Mouse (Mus musculus) kidney, embryonic 16.5 days (tissue): ENCODE results near the gene Xkr8. TPM values are rescaled to one million over a fixed set of nuclear protein-coding genes. Genes with fewer than 3 reads are reported as not detected.

Experiments used
- ATAC-seq: fragments of 200-750 bp; cut with Nextera tagmentation; 2 replicates; pipeline ENCODE4 v1.8.0; 2017; ENCODE audit warnings: moderate TSS enrichment; ENCODE audit not compliant: low FRiP score, low TSS enrichment
- H3K27ac ChIP-seq: fragments of 300-500 bp; sonication (generic); 2 replicates; pipeline ENCODE4 v1.5.1; 2014; ENCODE audit warnings: low read length
- H3K27me3 ChIP-seq: fragments of 300-500 bp; sonication (generic); 2 replicates; pipeline ENCODE4 v1.6.1; 2014; ENCODE audit warnings: low read length, control low read depth, mixed read lengths; ENCODE audit not compliant: insufficient read depth
- H3K36me3 ChIP-seq: fragments of 300-500 bp; sonication (generic); 2 replicates; pipeline ENCODE4 v1.6.1; 2014; ENCODE audit warnings: low read length, control low read depth, mixed read lengths; ENCODE audit not compliant: insufficient read depth
- H3K4me1 ChIP-seq: fragments of 300-500 bp; sonication (generic); 2 replicates; pipeline ENCODE4 v1.6.1; 2014; ENCODE audit warnings: low read length, control low read depth, mixed read lengths; ENCODE audit not compliant: insufficient read depth
- H3K4me2 ChIP-seq: fragments of 300-500 bp; sonication (generic); replicated peaks from 2 replicates; pipeline ENCODE4 v1.6.1; 2014; ENCODE audit warnings: low read depth, low read length
- H3K4me3 ChIP-seq: fragments of 300-500 bp; sonication (generic); 2 replicates; pipeline ENCODE4 v1.5.1; 2014; ENCODE audit warnings: mild to moderate bottlenecking, low read length
- H3K9ac ChIP-seq: fragments of 300-500 bp; sonication (generic); replicated peaks from 2 replicates; pipeline ENCODE4 v1.6.1; 2014; ENCODE audit warnings: low read length
- H3K9me3 ChIP-seq: fragments of 300-500 bp; sonication (generic); 2 replicates; pipeline ENCODE4 v1.6.1; 2016; ENCODE audit warnings: low read length, control low read depth
- WGBS: fragments of 180-500 bp; shearing (Covaris S2); extraction: QIAGEN DNeasy Blood & Tissue Kit; methylation state at CpG from one replicate; pipeline ENCODE4 v1.1.7; 2014; 5-methylcytosine and 5-hydroxymethylcytosine counted together
- polyA plus RNA-seq: library from polyadenylated mRNA; unstranded; fragments of >200 nt; fragmentation: Nextera tagmentation; extraction: Ambion mirVana; gene quantifications from 2 replicates; pipeline ENCODE4 v1.2.1, GENCODE M21; 2015

Xkr8 gene
- polyA plus RNA-seq, 1 experiment from 2014 or later, result 7.3 TPM

DNA sequence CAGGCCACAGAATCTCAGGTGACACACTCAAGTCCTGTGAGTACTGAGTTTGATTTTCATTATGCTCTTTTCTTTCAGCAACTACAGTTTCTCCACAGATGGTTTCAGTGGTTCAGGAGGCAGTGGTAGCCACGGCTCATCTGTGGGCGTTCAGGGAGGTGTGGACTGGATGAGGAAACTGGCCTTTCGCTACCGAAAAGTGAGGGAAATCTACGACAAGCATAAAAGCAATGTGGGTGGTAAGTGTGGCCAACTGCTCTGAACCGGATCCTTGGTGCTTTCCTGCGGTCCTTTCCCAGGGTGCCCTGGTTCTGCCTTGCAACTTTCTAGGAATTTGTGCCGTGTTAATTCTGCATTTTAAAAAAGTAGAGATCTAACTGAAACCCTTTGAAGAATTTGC lies 25.5 kb downstream of the Xkr8 start:
- no peaks in the 10 kb centered on the region for H3K9me3 ChIP-seq
- H3K27me3 ChIP-seq, result no peaks in the 10 kb centered on the region
- WGBS, result 97% methylated on average over 8 of the region's 8 CpGs

DNA sequence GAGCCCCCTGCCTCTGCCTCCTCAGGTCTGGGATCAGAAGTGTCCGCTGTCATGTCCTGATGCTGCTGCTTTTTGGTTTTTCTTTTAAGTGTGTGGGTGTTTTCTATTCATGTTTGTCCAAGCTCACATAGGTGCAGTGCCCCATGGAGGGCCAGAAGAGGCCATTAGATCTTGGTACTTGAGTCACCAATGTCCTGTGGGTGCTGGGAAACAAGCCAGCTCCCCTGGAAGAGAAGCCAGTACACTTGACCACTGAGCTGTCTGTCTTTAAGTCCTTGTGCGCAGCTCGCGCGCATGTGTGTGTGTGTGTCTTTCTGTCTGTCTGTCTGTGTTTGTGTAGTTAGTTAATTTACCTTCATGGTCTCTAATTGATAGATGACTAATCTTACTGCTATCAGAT lies 30.3 kb downstream of the Xkr8 start:
- Histone ChIP-seq H3K4me2 (no peak overlapping the region), H3K27ac (no peak overlapping the region), H3K9ac (no peak overlapping the region), H3K9me3 (no peaks in the 10 kb centered on the region), H3K27me3 (no peaks in the 10 kb centered on the region), H3K36me3 (peaks cover 46% of the 10 kb centered on the region), H3K4me3 (no peak overlapping the region), H3K4me1 (no peaks in the 10 kb centered on the region)
- WGBS, result 97% methylated on average over 5 of the region's 5 CpGs
- no peak for ATAC-seq

More for the DNA sequence above, 25.5 kb downstream of the Xkr8 start:
- H3K9ac ChIP-seq, result no peak overlapping the region
- no peak overlapping the region for H3K27ac ChIP-seq
- H3K4me3 ChIP-seq, result no peak overlapping the region
- peaks cover 51% of the 10 kb centered on the region for H3K36me3 ChIP-seq
- H3K4me2 ChIP-seq, result no peak overlapping the region
- no peaks in the 10 kb centered on the region for H3K4me1 ChIP-seq
- no peak for ATAC-seq

DNA sequence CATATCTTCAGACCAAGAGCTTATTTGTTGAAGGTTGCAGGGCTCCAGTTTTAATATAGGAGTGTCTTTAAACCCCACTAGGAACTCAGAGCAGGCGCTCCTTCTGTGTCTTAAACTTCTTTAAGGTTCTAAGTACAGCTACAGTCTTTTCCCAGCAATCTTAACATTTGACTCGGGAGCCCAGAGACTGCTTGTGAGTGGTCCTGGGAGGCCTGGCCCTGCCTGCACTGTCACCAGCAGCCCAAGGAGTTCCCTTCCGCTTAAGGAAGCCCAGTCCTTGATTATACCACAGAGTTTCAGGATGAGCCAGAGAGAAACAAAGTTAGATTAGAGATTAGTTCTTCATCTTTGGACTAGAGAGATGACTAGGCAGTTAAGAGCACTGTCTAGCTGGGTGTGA lies 39.0 kb downstream of the Xkr8 start:
- Histone ChIP-seq H3K36me3 (peaks cover 33% of the 10 kb centered on the region), H3K9me3 (no peaks in the 10 kb centered on the region), H3K4me1 (no peaks in the 10 kb centered on the region), H3K4me2 (no peak overlapping the region), H3K4me3 (no peak overlapping the region), H3K9ac (no peak overlapping the region), H3K27ac (no peak overlapping the region), H3K27me3 (no peaks in the 10 kb centered on the region)
- WGBS, result 87% methylated on average over 3 of the region's 3 CpGs
- ATAC-seq, result no peak

DNA sequence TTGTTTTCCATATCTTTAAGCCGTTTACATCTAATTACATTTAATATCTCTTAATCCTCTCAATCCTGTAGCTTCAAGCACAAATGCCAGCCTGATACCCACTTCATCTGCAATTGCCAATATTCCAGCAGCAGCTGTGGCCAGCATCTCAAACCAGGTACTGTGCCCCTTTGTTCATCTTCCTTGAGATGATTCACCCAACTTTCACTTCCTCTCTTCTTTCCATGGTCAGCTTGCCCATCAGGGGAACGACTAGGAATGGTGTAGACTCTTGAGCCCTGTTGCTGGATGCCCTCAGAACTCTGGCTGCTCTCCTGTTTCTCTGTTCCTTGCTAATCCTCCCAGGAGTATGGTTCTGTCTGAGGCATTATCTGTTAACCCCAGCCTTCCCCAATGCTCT lies 42.7 kb downstream of the Xkr8 start:
- Histone ChIP-seq H3K27ac (no peak overlapping the region), H3K4me1 (no peaks in the 10 kb centered on the region), H3K4me3 (no peak overlapping the region), H3K9me3 (no peaks in the 10 kb centered on the region), H3K27me3 (no peaks in the 10 kb centered on the region), H3K9ac (no peak overlapping the region), H3K36me3 (peaks cover 34% of the 10 kb centered on the region), H3K4me2 (no peak overlapping the region)
- no peak for ATAC-seq
- WGBS, result 81% methylated on average over 2 of the region's 2 CpGs

DNA sequence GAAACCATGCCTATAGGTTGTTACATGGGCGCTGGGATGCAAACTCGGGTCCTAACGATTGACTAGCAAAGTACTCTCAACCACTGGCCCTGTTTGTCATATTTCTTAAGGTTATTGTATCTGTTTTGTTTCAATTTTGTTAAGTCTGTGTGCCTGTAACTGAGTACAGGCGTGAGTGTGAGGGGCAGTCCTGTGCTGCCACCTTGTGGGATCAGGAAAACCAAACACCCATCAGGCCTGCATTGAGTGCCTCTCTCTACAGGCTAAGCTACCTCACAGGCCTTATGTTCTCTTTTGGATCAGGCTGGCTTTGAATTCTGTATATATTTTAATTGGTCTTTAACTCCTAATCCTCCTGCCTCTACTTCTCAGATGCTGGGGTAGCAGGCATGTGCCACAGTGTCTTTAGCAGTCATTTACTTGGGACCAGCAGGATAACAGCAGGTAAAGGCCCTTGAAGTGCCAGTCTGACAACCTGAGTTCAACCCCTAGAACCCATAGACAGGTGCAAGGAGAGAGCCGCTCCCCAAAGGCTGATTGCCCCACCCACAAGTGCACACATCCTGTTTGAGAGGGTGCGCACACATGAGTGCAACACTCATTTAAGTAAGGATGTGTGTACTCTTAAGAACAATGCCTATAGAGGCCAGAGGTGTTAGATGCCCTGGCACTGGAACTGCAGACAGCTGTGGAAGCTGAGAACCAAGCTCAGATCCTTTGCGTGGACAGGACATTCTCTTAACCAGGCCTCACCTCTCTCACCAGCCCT lies 55.4 kb downstream of the Xkr8 start:
- no peaks in the 10 kb centered on the region for H3K27me3 ChIP-seq
- H3K4me1 ChIP-seq, result no peaks in the 10 kb centered on the region
- ATAC-seq, result no peak
- H3K9ac ChIP-seq, result no peak overlapping the region
- no peak overlapping the region for H3K4me2 ChIP-seq
- peaks cover 23% of the 10 kb centered on the region for H3K36me3 ChIP-seq
- H3K4me3 ChIP-seq, result no peak overlapping the region
- H3K27ac ChIP-seq, result no peak overlapping the region
- 88% methylated on average over 7 of the region's 7 CpGs for WGBS
- H3K9me3 ChIP-seq, result no peaks in the 10 kb centered on the region

Other genes with a start within 250 kb of the Xkr8 start
- 20.4 and 21.2 TPM in 2 replicates for gene Sesn2, start 222.0 kb downstream of the Xkr8 start, polyA plus RNA-seq
- 1,057 and 1,144 TPM in 2 replicates for gene Atpif1, start 198.9 kb downstream of the Xkr8 start, polyA plus RNA-seq
- 159 and 164 TPM in 2 replicates for gene Dnajc8, start 197.0 kb downstream of the Xkr8 start, polyA plus RNA-seq
- 0.29 and 0.54 TPM in 2 replicates for gene Ptafr, start 168.5 kb downstream of the Xkr8 start, polyA plus RNA-seq
- gene Eya3, start 93.6 kb downstream of the Xkr8 start, polyA plus RNA-seq, result 29.2 and 31.6 TPM in 2 replicates
- 9.3 and 11.6 TPM in 2 replicates for gene Smpdl3b, start 24.7 kb upstream of the Xkr8 start, polyA plus RNA-seq
- 108 and 109 TPM in 2 replicates for gene Rpa2, start 35.8 kb upstream of the Xkr8 start, polyA plus RNA-seq
- gene Themis2, start 63.8 kb upstream of the Xkr8 start, polyA plus RNA-seq, result 0.92 and 1.1 TPM in 2 replicates
- gene Ppp1r8, start 110.6 kb upstream of the Xkr8 start, polyA plus RNA-seq, result 72.9 and 77.2 TPM in 2 replicates
- gene Stx12, start 152.0 kb upstream of the Xkr8 start, polyA plus RNA-seq, result 59.9 and 61.8 TPM in 2 replicates
- 37.7 and 42.8 TPM in 2 replicates for gene Fam76a, start 190.0 kb upstream of the Xkr8 start, polyA plus RNA-seq
- 0.44 and 0.58 TPM in 2 replicates for gene Fgr, start 241.5 kb upstream of the Xkr8 start, polyA plus RNA-seq